Comparison of ENCODE assay signal across 8 mouse cellular contexts in the genomic region with DNA sequence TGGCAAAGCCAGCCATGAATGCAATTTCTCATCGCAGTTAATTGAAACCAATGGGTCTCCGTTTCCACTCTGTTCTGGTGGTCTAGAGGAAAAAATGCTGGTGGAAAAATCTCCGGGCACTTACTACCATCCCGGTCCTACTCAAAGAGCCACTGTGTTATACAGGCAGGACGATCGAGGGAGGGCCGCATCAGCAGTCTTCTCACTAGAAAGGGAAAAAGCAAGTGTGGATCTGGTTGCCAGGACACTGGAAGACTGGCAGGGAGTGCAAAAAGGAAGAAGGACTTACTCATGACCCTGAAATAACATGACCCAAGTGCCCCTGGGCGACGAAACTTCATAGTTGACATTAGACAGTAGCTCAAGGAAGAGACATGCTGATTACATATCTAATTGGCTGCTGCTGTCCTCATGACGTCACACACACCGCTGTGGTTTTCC.
DNase-seq lines count a peak whose midpoint lies in the region; ATAC-seq and TF ChIP-seq lines count a peak whose summit lies in the region.

No protein-coding gene starts in this region.

- DNase-seq in lung, adult 18-20 months: peak; percentile 30 to 39
- DNase-seq in lung, adult 2 months: no peak
- DNase-seq in heart, adult 2 months: peak; percentile 29 to 58
- DNase-seq in kidney, postnatal 10 days: peak; percentile 49
- DNase-seq in lung, postnatal 4 days: peak; percentile 35 to 45
- no peak for DNase-seq in thymus, adult 2 months

- H3K9me3 ChIP-seq in forebrain, embryonic 13.5 days (replicated peaks): no peaks in the 10 kb centered on the region
- H3K9me3 ChIP-seq in midbrain, embryonic 15.5 days: no peaks in the 10 kb centered on the region

- TF ChIP-seq CTCF in lung, adult 2 months (IDR thresholded peaks at IDR 0.05; ENCODE audit: insufficient read depth, low read length): no peak
- TF ChIP-seq CTCF in heart, adult 2 months (IDR thresholded peaks at IDR 0.05): no peak
- no peak for TF ChIP-seq CTCF in thymus, adult 2 months (IDR thresholded peaks at IDR 0.05; ENCODE audit: borderline replicate concordance, control insufficient read depth, extremely low read depth, insufficient read depth, low read length, poor library complexity)

- TF ChIP-seq EP300 in heart, adult 2 months (IDR thresholded peaks at IDR 0.05; ENCODE audit: insufficient read depth, low read depth, low read length): no peak

- no peak overlapping the region for H3K4me2 ChIP-seq in forebrain, embryonic 13.5 days
- H3K4me2 ChIP-seq in midbrain, embryonic 15.5 days: no peak overlapping the region

- 0 out of 2 replicates have a peak, but pooled peaks cover 2% of the 10 kb centered on the region for H3K4me1 ChIP-seq in lung, adult 2 months (ENCODE audit: control insufficient read depth, insufficient read depth, low read length)
- H3K4me1 ChIP-seq in heart, adult 2 months (ENCODE audit: control insufficient read depth, insufficient read depth, low read length): peaks cover 1% of the 10 kb centered on the region; the same call in 1 of the 2 replicates
- no peaks in the 10 kb centered on the region for H3K4me1 ChIP-seq in thymus, adult 2 months (replicated peaks; ENCODE audit: control insufficient read depth, insufficient read depth, low read length)
- H3K4me1 ChIP-seq in forebrain, embryonic 13.5 days: no peaks in the 10 kb centered on the region
- H3K4me1 ChIP-seq in midbrain, embryonic 15.5 days: no peaks in the 10 kb centered on the region

- no peak overlapping the region for H3K9ac ChIP-seq in heart, adult 2 months (ENCODE audit: low read depth, low read length)
- H3K9ac ChIP-seq in forebrain, embryonic 13.5 days: no peak overlapping the region
- no peak overlapping the region for H3K9ac ChIP-seq in midbrain, embryonic 15.5 days

- ATAC-seq in forebrain, embryonic 13.5 days: no peak
- ATAC-seq in midbrain, embryonic 15.5 days (replicated peaks): no peak

- H3K79me2 ChIP-seq in heart, adult 2 months (replicated peaks; ENCODE audit: control insufficient read depth, insufficient read depth, low read length): no peaks in the 10 kb centered on the region

- no peaks in the 10 kb centered on the region for H3K36me3 ChIP-seq in heart, adult 2 months (ENCODE audit: control insufficient read depth, insufficient read depth, low read length)
- H3K36me3 ChIP-seq in thymus, adult 2 months (ENCODE audit: control insufficient read depth, insufficient read depth, low read length): no peaks in the 10 kb centered on the region
- H3K36me3 ChIP-seq in forebrain, embryonic 13.5 days (ENCODE audit: poor library complexity, severe bottlenecking): no peaks in the 10 kb centered on the region
- no peaks in the 10 kb centered on the region for H3K36me3 ChIP-seq in midbrain, embryonic 15.5 days (replicated peaks)

- intact Hi-C loops in heart, adult 2 months (cut with DNase I): no loop called here

- no peak for TF ChIP-seq POLR2A in lung, adult 2 months (IDR thresholded peaks at IDR 0.05; ENCODE audit: borderline replicate concordance, extremely low read depth, low read depth, low read length)
- no peak for TF ChIP-seq POLR2A in heart, adult 2 months (IDR thresholded peaks at IDR 0.05; ENCODE audit: insufficient read depth, low read depth, low read length)
- no peak for TF ChIP-seq POLR2A in thymus, adult 2 months (IDR thresholded peaks at IDR 0.05; ENCODE audit: control insufficient read depth, extremely low read depth, insufficient read depth, low read length, poor library complexity)

- H3K4me3 ChIP-seq in lung, adult 2 months (replicated peaks; ENCODE audit: extremely low read depth, low read depth, low read length): no peak overlapping the region
- H3K4me3 ChIP-seq in heart, adult 2 months: no peak overlapping the region
- no peak overlapping the region for H3K4me3 ChIP-seq in thymus, adult 2 months (ENCODE audit: control insufficient read depth, insufficient read depth, low read length)
- no peak overlapping the region for H3K4me3 ChIP-seq in forebrain, embryonic 13.5 days
- H3K4me3 ChIP-seq in midbrain, embryonic 15.5 days: no peak overlapping the region

- 48% methylated on average over 11 of the region's 11 CpGs for WGBS in lung, adult 2 months
- WGBS in heart, adult 2 months: 19% methylated on average over 11 of the region's 11 CpGs
- WGBS in thymus, adult 2 months: 94% methylated on average over 11 of the region's 11 CpGs
- 79% methylated on average over 11 of the region's 11 CpGs for WGBS in forebrain, embryonic 13.5 days
- 79% methylated on average over 11 of the region's 11 CpGs for WGBS in midbrain, embryonic 15.5 days

- peak overlapping the region; percentile 47 for H3K27ac ChIP-seq in heart, adult 2 months
- no peak overlapping the region for H3K27ac ChIP-seq in thymus, adult 2 months (ENCODE audit: control insufficient read depth, insufficient read depth, low read length)
- no peak overlapping the region for H3K27ac ChIP-seq in forebrain, embryonic 13.5 days
- H3K27ac ChIP-seq in midbrain, embryonic 15.5 days: no peak overlapping the region

- H3K27me3 ChIP-seq in heart, adult 2 months (ENCODE audit: control insufficient read depth, insufficient read depth, low read length): no peaks in the 10 kb centered on the region
- H3K27me3 ChIP-seq in thymus, adult 2 months (ENCODE audit: control insufficient read depth, insufficient read depth, low read length): no peaks in the 10 kb centered on the region
- no peaks in the 10 kb centered on the region for H3K27me3 ChIP-seq in forebrain, embryonic 13.5 days
- H3K27me3 ChIP-seq in midbrain, embryonic 15.5 days (replicated peaks): 0 out of 2 replicates have a peak, but pooled peaks cover 5% of the 10 kb centered on the region

Comparison
In these comparisons a context has a peak if more than half of its experiments do, and no peak if none do; other contexts are left out.
1. DNase-seq: peak in lung, adult 18-20 months (2 of 2), heart, adult 2 months (2 of 2), kidney, postnatal 10 days (single experiment) and lung, postnatal 4 days (2 of 2); none in lung, adult 2 months (single experiment) and thymus, adult 2 months (single experiment).